Mouse (Mus musculus) CH12.LX (cell line): ENCODE results near the gene Tmc4. TPM values are rescaled to one million over a fixed set of nuclear protein-coding genes. Genes with fewer than 3 reads are reported as not detected.

Experiments
- DNase-seq: peaks from one replicate; pipeline ENCODE4 v3.0.0-alpha.2; 2013; ENCODE audit errors: extremely low read depth
- H3K27ac ChIP-seq: 2 replicates; pipeline ENCODE4 v1.5.1; 2012; ENCODE audit warnings: low read depth, mild to moderate bottlenecking, control low read depth, moderate library complexity; ENCODE audit not compliant: insufficient read depth
- H3K27me3 ChIP-seq: replicated peaks from 2 replicates; pipeline ENCODE3; 2012; ENCODE audit warnings: inconsistent platforms
- H3K36me3 ChIP-seq, 2 experiments: replicated peaks in 1 of 2; 2 replicates each; pipeline versions ENCODE3 to v1.6.1; 2012; ENCODE audit warnings: inconsistent platforms in 1 of 2, low read length in 1 of 2, mild to moderate bottlenecking in 1 of 2, mixed read lengths in 1 of 2, moderate library complexity in 1 of 2; ENCODE audit not compliant: control insufficient read depth in 1 of 2, insufficient read depth in 1 of 2
- H3K4me1 ChIP-seq, 2 experiments: 2 replicates each; pipeline ENCODE4 v1.6.1; 2012; ENCODE audit warnings: inconsistent platforms in 1 of 2, moderate library complexity in 1 of 2; ENCODE audit not compliant: insufficient read depth in 2 of 2, control insufficient read depth in 1 of 2
- H3K4me2 ChIP-seq: 2 replicates; pipeline ENCODE4 v1.6.1; 2012; ENCODE audit warnings: low read depth, mild to moderate bottlenecking, control low read depth; ENCODE audit not compliant: poor library complexity, insufficient read depth, severe bottlenecking
- H3K4me3 ChIP-seq, 3 experiments: fragments of 150-350 bp in 1 of 3; sonication (generic) in 1 of 3; replicated peaks in 1 of 3; 2 replicates each; pipeline versions ENCODE3 to v1.5.1; 2011 to 2012; ENCODE audit warnings: low read depth in 2 of 3, low read length in 2 of 3, mild to moderate bottlenecking in 2 of 3, moderate library complexity in 2 of 3, control low read depth in 1 of 3, improper control_type of control experiment in 1 of 3, inconsistent platforms in 1 of 3, mixed read lengths in 1 of 3; ENCODE audit not compliant: poor library complexity in 1 of 3
- H3K79me2 ChIP-seq: replicated peaks from 2 replicates; pipeline ENCODE4 v1.6.1; 2012; ENCODE audit warnings: mild to moderate bottlenecking, moderate library complexity; ENCODE audit not compliant: control insufficient read depth, poor library complexity, insufficient read depth, severe bottlenecking; ENCODE audit errors: extremely low read depth
- H3K9ac ChIP-seq: 2 replicates; pipeline ENCODE4 v1.6.1; 2012; ENCODE audit warnings: low read depth, mild to moderate bottlenecking, control low read depth, moderate library complexity; ENCODE audit not compliant: insufficient read depth
- H3K9me3 ChIP-seq: replicated peaks from 2 replicates; pipeline ENCODE3; 2012; ENCODE audit warnings: low read length, inconsistent platforms, mixed read lengths
- CHD2 ChIP-seq: IDR thresholded peaks from 2 replicates; pipeline ENCODE4 v1.6.1; 2011; ENCODE audit warnings: low read length, improper control_type of control experiment
- ELF1 ChIP-seq: IDR thresholded peaks from 2 replicates; pipeline ENCODE4 v1.6.1; 2014; ENCODE audit warnings: low read depth, mild to moderate bottlenecking, inconsistent platforms, low read length, improper control_type of control experiment
- EP300 ChIP-seq: IDR thresholded peaks from 2 replicates; pipeline ENCODE4 v1.6.1; 2011; ENCODE audit warnings: low read length, improper control_type of control experiment
- HCFC1 ChIP-seq: IDR thresholded peaks from 2 replicates; pipeline ENCODE4 v1.6.1; 2012; ENCODE audit warnings: low read depth, mild to moderate bottlenecking, inconsistent platforms, low read length, improper control_type of control experiment
- IRF4 ChIP-seq: IDR thresholded peaks from 2 replicates; pipeline ENCODE4 v1.6.1; 2014; ENCODE audit warnings: low read depth, mild to moderate bottlenecking, inconsistent platforms, low read length, improper control_type of control experiment
- JUN ChIP-seq: IDR thresholded peaks from 2 replicates; pipeline ENCODE4 v1.6.1; 2011; ENCODE audit warnings: low read depth, mild to moderate bottlenecking, low read length, improper control_type of control experiment, moderate library complexity; ENCODE audit not compliant: insufficient read depth
- KAT2A ChIP-seq: IDR thresholded peaks from 2 replicates; pipeline ENCODE4 v1.6.1; 2012; ENCODE audit warnings: low read length, improper control_type of control experiment, inconsistent platforms; ENCODE audit not compliant: insufficient replicate concordance
- MAX ChIP-seq: IDR thresholded peaks from 2 replicates; pipeline ENCODE4 v1.6.1; 2011; ENCODE audit warnings: low read length, improper control_type of control experiment
- MEF2A ChIP-seq: IDR thresholded peaks from 2 replicates; pipeline ENCODE4 v1.6.1; 2014; ENCODE audit warnings: low read depth, mild to moderate bottlenecking, inconsistent platforms, low read length, improper control_type of control experiment, borderline replicate concordance
- MXI1 ChIP-seq: IDR thresholded peaks from 2 replicates; pipeline ENCODE4 v1.6.1; 2011; ENCODE audit warnings: mild to moderate bottlenecking, low read depth, low read length, improper control_type of control experiment
- MYC ChIP-seq: IDR thresholded peaks from 2 replicates; pipeline ENCODE4 v1.6.1; 2011; ENCODE audit warnings: low read depth, mild to moderate bottlenecking, improper control_type of control experiment, low read length
- NRF1 ChIP-seq: IDR thresholded peaks from 2 replicates; pipeline ENCODE4 v1.6.1; 2014; ENCODE audit warnings: low read depth, mild to moderate bottlenecking, inconsistent platforms, low read length, improper control_type of control experiment, moderate library complexity
- POLR2AphosphoS2 ChIP-seq: IDR thresholded peaks from 2 replicates; pipeline ENCODE4 v1.6.1; 2011; ENCODE audit warnings: low read depth, low read length, improper control_type of control experiment
- RAD21 ChIP-seq: IDR thresholded peaks from 2 replicates; pipeline ENCODE4 v1.6.1; 2011; ENCODE audit warnings: low read depth, mild to moderate bottlenecking, low read length, improper control_type of control experiment, moderate library complexity
- SIN3A ChIP-seq: IDR thresholded peaks from 2 replicates; pipeline ENCODE4 v1.6.1; 2012; ENCODE audit warnings: low read length, improper control_type of control experiment, inconsistent platforms
- USF2 ChIP-seq: conservative IDR thresholded peaks from 2 replicates; pipeline ENCODE4 v1.6.1; 2011; ENCODE audit warnings: low read depth, low read length, improper control_type of control experiment
- ZMIZ1 ChIP-seq: IDR thresholded peaks from 2 replicates; pipeline ENCODE4 v1.6.1; 2012; ENCODE audit warnings: low read depth, mild to moderate bottlenecking, inconsistent platforms, low read length, improper control_type of control experiment
- dilution Hi-C: fragments of 300-500 bp; cut with MboI; formaldehyde crosslinking; loops from 2 replicates; pipeline ENCODE4 v1.14.3; 2020; ENCODE audit warnings: low sequenced_read_pairs; ENCODE audit not compliant: extremely low pct_unique_long_range_greater_than_20kb, extremely low pct_ligation_motif_present
- in situ Hi-C: fragments of 300-500 bp; cut with MboI; formaldehyde crosslinking; loops from 3 replicates; pipeline ENCODE4 v1.14.3; 2019; ENCODE audit warnings: low sequenced_read_pairs, low pct_ligation_motif_present, low pct_unique_long_range_greater_than_20kb, mixed read lengths
- polyA plus RNA-seq: library from polyadenylated mRNA; unstranded; fragments of >175 nt; gene quantifications from 2 replicates; pipeline ENCODE4 v1.2.1, GENCODE M21; 2012; ENCODE audit warnings: low read depth; ENCODE audit not compliant: insufficient read length
- total RNA-seq, 2 experiments: library from RNA; depleted of rRNA; stranded (reverse); fragments of 300-350 nt in 1 of 2; fragments of >200 nt in 1 of 2; gene quantifications; 2 replicates each; pipeline ENCODE4 v1.2.3; 2012 to 2014

The Tmc4 gene
- total and polyA plus RNA-seq, 3 experiments = 0.56 to 4.6 (median 1.8) TPM

- TF ChIP-seq RAD21 = no peak
- peak; percentile 99 for TF ChIP-seq ZMIZ1
- TF ChIP-seq NRF1 = peak; percentile 84
- TF ChIP-seq POLR2AphosphoS2 = peak; percentile 100
- TF ChIP-seq MAX = no peak
- peak; percentile 66; the same call in 1 of the 2 replicates for TF ChIP-seq MEF2A
- TF ChIP-seq USF2 = no peak
- peak; percentile 81 for TF ChIP-seq JUN
- TF ChIP-seq CHD2 = no peak
- 0 out of 2 replicates have a peak, but pooled peaks have one; percentile 76 for TF ChIP-seq KAT2A
- peak; percentile 58; the same call in 1 of the 2 replicates for TF ChIP-seq ELF1
- TF ChIP-seq IRF4 = no peak
Observed at GRCm38 (mm10) chr7:3703879-3704441, 26.6 kb upstream of the Tmc4 start, which contains the start of gene Rps9 (continued).

GRCm38 (mm10) chr7:3703148-3703878 is 26.0 kb upstream of the Tmc4 start:
- DNase-seq = peak; percentile 24
- Histone ChIP-seq H3K9me3 (no peaks in the 10 kb centered on the region), H3K36me3 (peaks cover 47 to 61% of the 10 kb centered on the region in 2 experiments), H3K4me3 (peak overlapping the region in 2 of 3 experiments; percentile 28 to 86), H3K27ac (no peak overlapping the region), H3K9ac (peak overlapping the region; percentile 87), H3K27me3 (no peaks in the 10 kb centered on the region), H3K4me2 (peak overlapping the region; percentile 72), H3K79me2 (peaks cover 30% of the 10 kb centered on the region), H3K4me1 (peaks cover 2 to 24% of the 10 kb centered on the region in 2 experiments; a peak in 3 of 4 replicates)
- dilution Hi-C loops (no loop called here), in situ Hi-C loops (no loop called here)
- no peak for TF ChIP-seq SIN3A
- TF ChIP-seq HCFC1 = no peak
- TF ChIP-seq EP300 = 0 out of 2 replicates have a peak, but pooled peaks have one; percentile 16
- peak; percentile 46; the same call in 1 of the 2 replicates for TF ChIP-seq MAX
- 0 out of 2 replicates have a peak, but pooled peaks have one; percentile 41 for TF ChIP-seq MXI1
- 0 out of 2 replicates have a peak, but pooled peaks have one; percentile 22 for TF ChIP-seq MYC
